Mouse (Mus musculus): Measurements from ENCODE around the gene H2afx.

Gene H2afx

GRCm38 (mm10) chr9:44379862-44380261 lies 45.4 kb downstream of the H2afx start:
- DNase-seq (ENCODE audit: low read depth): no peak

- DNase-seq (ENCODE audit: low read depth): no peak
These were observed 50.1 kb downstream of the H2afx start for GRCm38 (mm10) chr9:44384596-44384995.
